Mouse (Mus musculus) duodenum, adult 2 months (tissue): ENCODE measurements around the gene Vmn2r105. TPM values are rescaled to one million over a fixed set of nuclear protein-coding genes. Genes with fewer than 3 reads are reported as not detected.

Source experiments
- polyA plus RNA-seq: library from polyadenylated mRNA; depleted of rRNA; stranded (reverse); fragments of >200 nt; gene quantifications from 2 replicates; pipeline ENCODE4 v1.2.3, GENCODE M21; 2012; ENCODE audit warnings: low replicate concordance; rRNA removed

Gene Vmn2r105
- polyA plus RNA-seq = not detected in 2 replicates

DNA sequence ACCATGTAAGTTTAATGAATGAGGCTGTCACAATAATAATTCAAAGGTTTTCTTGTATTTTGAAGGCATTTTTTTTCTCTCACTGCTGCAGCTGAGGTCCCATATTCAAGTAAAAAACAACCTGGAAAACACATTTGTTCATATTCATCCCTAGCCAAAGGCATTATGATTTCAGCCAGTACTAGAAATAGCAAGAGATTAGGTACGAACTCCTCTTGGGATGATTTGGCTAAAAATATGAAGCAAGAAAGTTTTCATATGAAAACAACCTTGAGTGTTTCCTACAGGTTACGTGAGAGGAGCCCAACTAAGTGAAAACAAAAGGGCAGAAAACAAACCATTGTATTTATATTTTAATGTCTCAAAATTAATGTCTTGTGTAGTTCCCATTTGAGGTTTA is at the start of gene Vmn2r105:
Gene Vmn2r105, minus strand, starts transcription at position 101 of the 400 bp plus-strand sequence.

DNA sequence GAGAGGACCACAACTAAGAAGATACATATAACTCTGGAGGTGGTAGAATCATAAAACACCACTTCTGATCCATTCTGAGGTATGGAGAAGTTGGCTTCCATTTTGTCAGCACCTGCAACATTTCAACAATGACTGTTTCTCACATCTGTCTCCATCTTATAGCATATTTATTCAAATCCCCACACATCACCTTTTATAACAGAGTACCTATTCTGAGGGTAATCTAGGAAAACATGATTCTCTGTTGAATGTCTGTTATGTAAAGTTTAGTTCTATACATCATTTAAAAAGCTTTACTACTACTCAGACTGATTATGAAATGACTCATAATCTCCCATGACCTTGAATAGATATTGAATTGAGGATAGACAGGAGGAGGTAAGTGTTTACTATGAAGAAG is 51.9 kb downstream of the Vmn2r105 start, which contains the start of gene Fpr-rs6:
Gene Fpr-rs6, minus strand, starts transcription at position 101 of the 400 bp plus-strand sequence.

Other genes starting within 250 kb of the Vmn2r105 start
- gene Vmn2r104, start 186.7 kb downstream of the Vmn2r105 start, polyA plus RNA-seq = not detected in 2 replicates
- gene Fpr-rs7, start 120.8 kb downstream of the Vmn2r105 start, polyA plus RNA-seq = not detected in 2 replicates
- not detected in 2 replicates for gene Fpr-rs6, start 52.0 kb downstream of the Vmn2r105 start, polyA plus RNA-seq
- gene Vmn2r106, start 50.5 kb upstream of the Vmn2r105 start, polyA plus RNA-seq = not detected in 2 replicates
- not detected in 2 replicates for gene Vmn2r107, start 110.2 kb upstream of the Vmn2r105 start, polyA plus RNA-seq
- gene Vmn1r224, start 179.1 kb upstream of the Vmn2r105 start, polyA plus RNA-seq = not detected in 2 replicates
- not detected in 2 replicates for gene Vmn2r108, start 246.3 kb upstream of the Vmn2r105 start, polyA plus RNA-seq